Mouse (Mus musculus) small intestine, adult 2 months (tissue): ENCODE results near the gene Wwc2.

Source experiments
- CTCF ChIP-seq: fragments of 200-500 bp; IDR thresholded peaks from 2 replicates; pipeline ENCODE4 v1.5.1; 2012; ENCODE audit warnings: low read depth, mild to moderate bottlenecking, control low read depth, inconsistent platforms, low read length, moderate library complexity, mixed read lengths; ENCODE audit not compliant: insufficient replicate concordance, insufficient read length; ENCODE audit errors: extremely low read depth
- POLR2A ChIP-seq: fragments of 200-500 bp; IDR thresholded peaks from 2 replicates; pipeline ENCODE4 v1.6.1; 2012; ENCODE audit warnings: low read depth, mild to moderate bottlenecking, control low read depth, inconsistent platforms, low read length, moderate library complexity

GRCm38 (mm10) chr8:47924921-47925320, 65.8 kb downstream of the Wwc2 start:
- no peak for TF ChIP-seq POLR2A
- TF ChIP-seq CTCF: no peak
